In genomic region chr1:76039661-76040060, GRCm38 (mm10) we compare ENCODE assay signal across 17 mouse cellular contexts.
A peak's percentile ranks its signal among the peaks of the same experiment; 100 is the strongest.
DNase-seq lines count a peak whose midpoint lies in the region; ATAC-seq and TF ChIP-seq lines count a peak whose summit lies in the region.
"Had no signal": no experiment of that assay in that cellular context is flagged by ENCODE, and none has a peak within 500 bp of the region (broad histone marks: within the 10 kb centered on the region; RNA-seq: fewer than 3 reads in every experiment).

No protein-coding gene starts in this region.

- no peak for ATAC-seq in heart, embryonic 13.5 days (ENCODE audit: extremely low read depth, insufficient number of reproducible peaks, low FRiP score, low TSS enrichment)
- no peak for ATAC-seq in midbrain, postnatal 0 days (ENCODE audit: low FRiP score)
- no peak for ATAC-seq in midbrain, embryonic 16.5 days
- no peak for ATAC-seq in activated CD4-positive, CD25-positive, alpha-beta regulatory T cell, adult 4 months
- ATAC-seq: forebrain, embryonic 15.5 days; midbrain, embryonic 13.5 days had no signal

- TF ChIP-seq CTCF in kidney, adult 2 months (conservative IDR thresholded peaks at IDR 0.05; ENCODE audit: insufficient read depth, insufficient read length, low read depth, low read length) = no peak; the same call in 1 of the 2 replicates
- 0 out of 2 replicates have a peak, but pooled peaks have one; percentile 9 for TF ChIP-seq CTCF in midbrain, postnatal 0 days (IDR thresholded peaks at IDR 0.05)

- no peak overlapping the region for H3K9ac ChIP-seq in heart, embryonic 13.5 days
- no peak overlapping the region for H3K9ac ChIP-seq in midbrain, postnatal 0 days (replicated peaks; ENCODE audit: low read length, poor library complexity, severe bottlenecking)
- H3K9ac ChIP-seq in midbrain, embryonic 16.5 days (ENCODE audit: low read depth, low read length) = no peak overlapping the region
- H3K9ac ChIP-seq: forebrain, embryonic 15.5 days; hindbrain, embryonic 14.5 days; limb, embryonic 12.5 days; liver, embryonic 13.5 days; lung, embryonic 14.5 days; midbrain, embryonic 13.5 days; neural tube, embryonic 12.5 days had no signal

- H3K4me1 ChIP-seq in heart, embryonic 13.5 days = peaks cover 15% of the 10 kb centered on the region
- peaks cover 3% of the 10 kb centered on the region; the same call in 1 of the 2 replicates for H3K4me1 ChIP-seq in kidney, adult 2 months (ENCODE audit: control insufficient read depth, insufficient read depth, low read length)
- no peaks in the 10 kb centered on the region for H3K4me1 ChIP-seq in midbrain, postnatal 0 days (ENCODE audit: insufficient read depth, low read length)
- H3K4me1 ChIP-seq in midbrain, embryonic 16.5 days (ENCODE audit: control insufficient read depth, insufficient read depth, low read length) = no peaks in the 10 kb centered on the region
- H3K4me1 ChIP-seq: limb, embryonic 12.5 days; liver, embryonic 13.5 days; megakaryocyte, embryonic 14.5 days; neural tube, embryonic 12.5 days had no signal

- H3K9me3 ChIP-seq in heart, embryonic 13.5 days = no peaks in the 10 kb centered on the region
- no peaks in the 10 kb centered on the region for H3K9me3 ChIP-seq in midbrain, postnatal 0 days (ENCODE audit: low read length)
- no peaks in the 10 kb centered on the region for H3K9me3 ChIP-seq in midbrain, embryonic 16.5 days (replicated peaks; ENCODE audit: control insufficient read depth, low read length, poor library complexity, severe bottlenecking)
- H3K9me3 ChIP-seq: embryonic facial prominence, embryonic 10.5 days; forebrain, embryonic 15.5 days; limb, embryonic 12.5 days; liver, embryonic 13.5 days; midbrain, embryonic 13.5 days; neural tube, embryonic 12.5 days had no signal

- no peaks in the 10 kb centered on the region for H3K27me3 ChIP-seq in heart, embryonic 13.5 days (replicated peaks)
- H3K27me3 ChIP-seq in kidney, adult 2 months (replicated peaks; ENCODE audit: control insufficient read depth, insufficient read depth, low read length) = no peaks in the 10 kb centered on the region
- no peaks in the 10 kb centered on the region for H3K27me3 ChIP-seq in midbrain, postnatal 0 days (ENCODE audit: insufficient read depth, low read length)
- H3K27me3 ChIP-seq in midbrain, embryonic 16.5 days (ENCODE audit: control insufficient read depth, insufficient read depth, low read depth, low read length) = no peaks in the 10 kb centered on the region; the same call in 1 of the 2 replicates
- H3K27me3 ChIP-seq: forebrain, embryonic 15.5 days; limb, embryonic 12.5 days; liver, embryonic 13.5 days; megakaryocyte, embryonic 14.5 days; neural tube, embryonic 12.5 days had no signal

- no peak for TF ChIP-seq POLR2A in kidney, adult 2 months (IDR thresholded peaks at IDR 0.05; ENCODE audit: low read depth, low read length)

- H3K4me2 ChIP-seq in heart, embryonic 13.5 days = no peak overlapping the region
- no peak overlapping the region for H3K4me2 ChIP-seq in midbrain, postnatal 0 days (ENCODE audit: low read depth, low read length, poor library complexity, severe bottlenecking)
- H3K4me2 ChIP-seq in midbrain, embryonic 16.5 days (ENCODE audit: low read length) = no peak overlapping the region
- H3K4me2 ChIP-seq: forebrain, embryonic 15.5 days; hindbrain, embryonic 14.5 days; limb, embryonic 12.5 days; liver, embryonic 13.5 days; lung, embryonic 14.5 days; midbrain, embryonic 13.5 days; neural tube, embryonic 12.5 days had no signal

- no peak overlapping the region for H3K4me3 ChIP-seq in heart, embryonic 13.5 days
- no peak overlapping the region for H3K4me3 ChIP-seq in kidney, adult 2 months (ENCODE audit: insufficient read depth, low read depth, low read length)
- H3K4me3 ChIP-seq in midbrain, postnatal 0 days (ENCODE audit: low read depth, low read length) = no peak overlapping the region
- no peak overlapping the region for H3K4me3 ChIP-seq in midbrain, embryonic 16.5 days (ENCODE audit: low read depth, low read length)
- H3K4me3 ChIP-seq: embryonic facial prominence, embryonic 10.5 days; forebrain, embryonic 15.5 days; limb, embryonic 12.5 days; liver, embryonic 13.5 days; megakaryocyte, embryonic 14.5 days; midbrain, embryonic 13.5 days; neural tube, embryonic 12.5 days had no signal

- peak overlapping the region; percentile 79 for H3K27ac ChIP-seq in heart, embryonic 13.5 days (replicated peaks)
- no peak overlapping the region for H3K27ac ChIP-seq in kidney, adult 2 months (ENCODE audit: insufficient read depth, low read depth, low read length)
- H3K27ac ChIP-seq in midbrain, postnatal 0 days (ENCODE audit: low read depth, low read length) = no peak overlapping the region
- H3K27ac ChIP-seq in midbrain, embryonic 16.5 days (ENCODE audit: low read length) = no peak overlapping the region
- H3K27ac ChIP-seq: forebrain, embryonic 15.5 days; hindbrain, embryonic 14.5 days; limb, embryonic 12.5 days; liver, embryonic 13.5 days; midbrain, embryonic 13.5 days; neural tube, embryonic 12.5 days had no signal

- WGBS in heart, embryonic 13.5 days = 74% methylated on average over 4 of the region's 4 CpGs
- WGBS in kidney, adult 2 months = 68% methylated on average over 4 of the region's 4 CpGs
- 89% methylated on average over 4 of the region's 4 CpGs for WGBS in midbrain, postnatal 0 days
- WGBS in midbrain, embryonic 16.5 days = 83% methylated on average over 4 of the region's 4 CpGs

- H3K36me3 ChIP-seq in heart, embryonic 13.5 days = no peaks in the 10 kb centered on the region
- no peaks in the 10 kb centered on the region for H3K36me3 ChIP-seq in kidney, adult 2 months (ENCODE audit: control insufficient read depth, insufficient read depth, low read length)
- no peaks in the 10 kb centered on the region for H3K36me3 ChIP-seq in midbrain, postnatal 0 days (ENCODE audit: insufficient read depth, low read length)
- no peaks in the 10 kb centered on the region for H3K36me3 ChIP-seq in midbrain, embryonic 16.5 days (ENCODE audit: control insufficient read depth, insufficient read depth, low read length)
- H3K36me3 ChIP-seq: embryonic facial prominence, embryonic 10.5 days; forebrain, embryonic 15.5 days; limb, embryonic 12.5 days; liver, embryonic 13.5 days; midbrain, embryonic 13.5 days; neural tube, embryonic 12.5 days had no signal

- intact Hi-C loops in heart, postnatal 36 days (cut with DNase I) = loop anchor here (2.0 to 10.0 kb wide), 2 partner anchors 107 to 1015 kb away; no protein-coding TSS in a partner anchor

- DNase-seq in heart, postnatal 36 days = no peak
- peak; percentile 9 for DNase-seq in kidney, adult 2 months
- no peak for DNase-seq in kidney, adult 11 months
- no peak for DNase-seq in midbrain, postnatal 0 days (ENCODE audit: low spot score)
- DNase-seq: liver, embryonic 13.5 days; thymus, postnatal 25 days had no signal
